Mouse (Mus musculus) olfactory bulb, adult 2 months (tissue): Measurements from ENCODE around the gene Prdm10. TPM values are rescaled to one million over a fixed set of nuclear protein-coding genes. Genes with fewer than 3 reads are reported as not detected.

Source experiments
- H3K27ac ChIP-seq: fragments of 200-500 bp; 2 replicates; pipeline ENCODE4 v1.5.1; 2012; ENCODE audit warnings: low read depth, low read length; ENCODE audit not compliant: insufficient read depth
- H3K4me1 ChIP-seq: fragments of 200-500 bp; 2 replicates; pipeline ENCODE4 v1.6.1; 2012; ENCODE audit warnings: low read length; ENCODE audit not compliant: control insufficient read depth, insufficient read depth
- H3K4me3 ChIP-seq: fragments of 200-500 bp; 2 replicates; pipeline ENCODE4 v1.5.1; 2012; ENCODE audit warnings: mild to moderate bottlenecking, low read depth, low read length, moderate library complexity; ENCODE audit not compliant: insufficient read depth
- CTCF ChIP-seq: fragments of 200-500 bp; IDR thresholded peaks from 2 replicates; pipeline ENCODE4 v1.5.1; 2012; ENCODE audit warnings: low read depth, mild to moderate bottlenecking, low read length, moderate library complexity; ENCODE audit not compliant: insufficient read depth
- POLR2A ChIP-seq: fragments of 200-500 bp; IDR thresholded peaks from 2 replicates; pipeline ENCODE4 v1.6.1; 2012; ENCODE audit warnings: mild to moderate bottlenecking, low read depth, low read length, moderate library complexity; ENCODE audit not compliant: insufficient read depth
- WGBS: fragments of 180-500 bp; shearing (Covaris S2); methylation state at CpG from one replicate; pipeline ENCODE4 v1.1.7; 2018; 5-methylcytosine and 5-hydroxymethylcytosine counted together
- polyA plus RNA-seq: library from polyadenylated mRNA; stranded (reverse); fragments of >200 nt; gene quantifications from 2 replicates; pipeline ENCODE4 v1.2.4, GENCODE M21; 2012; ENCODE audit warnings: low replicate concordance; ENCODE audit not compliant: missing spikeins, insufficient read depth, insufficient read length

Gene Prdm10
- polyA plus RNA-seq, 1 experiment: not detected

- H3K4me3 ChIP-seq: no peak overlapping the region
- 33% methylated on average over 4 of the region's 4 CpGs for WGBS
- TF ChIP-seq CTCF (peak; percentile 80), POLR2A (no peak)
- no peak overlapping the region for H3K27ac ChIP-seq
- peaks cover 5% of the 10 kb centered on the region; the same call in 1 of the 2 replicates for H3K4me1 ChIP-seq
Observed at GRCm38 (mm10) chr9:31400441-31400840, 120.1 kb downstream of the Prdm10 start.

GRCm38 (mm10) chr9:31404311-31404710, 124.0 kb downstream of the Prdm10 start:
- WGBS: 58% methylated on average over 2 of the region's 2 CpGs
- no peak overlapping the region for H3K27ac ChIP-seq
- TF ChIP-seq POLR2A (no peak), CTCF (no peak)
- no peak overlapping the region for H3K4me3 ChIP-seq
- H3K4me1 ChIP-seq: no peaks in the 10 kb centered on the region

- Histone ChIP-seq H3K4me1 (no peaks in the 10 kb centered on the region), H3K4me3 (no peak overlapping the region), H3K27ac (no peak overlapping the region)
- WGBS: 57% methylated on average over 6 of the region's 6 CpGs
- TF ChIP-seq CTCF: peak; percentile 43; the same call in 1 of the 2 replicates
- TF ChIP-seq POLR2A: no peak
Observed at GRCm38 (mm10) chr9:31405217-31405616, 124.9 kb downstream of the Prdm10 start.

GRCm38 (mm10) chr9:31412165-31412564, 131.8 kb downstream of the Prdm10 start:
- WGBS: 95% methylated on average over 4 of the region's 4 CpGs
- no peak for TF ChIP-seq POLR2A
- TF ChIP-seq CTCF: no peak
- Histone ChIP-seq H3K27ac (no peak overlapping the region), H3K4me3 (no peak overlapping the region), H3K4me1 (0 out of 2 replicates have a peak, but pooled peaks cover 3% of the 10 kb centered on the region)

- no peak for TF ChIP-seq CTCF
- TF ChIP-seq POLR2A: no peak
- Histone ChIP-seq H3K4me1 (0 out of 2 replicates have a peak, but pooled peaks cover 3% of the 10 kb centered on the region), H3K4me3 (no peak overlapping the region), H3K27ac (no peak overlapping the region)
- 46% methylated on average over 1 of the region's 1 CpGs for WGBS
Observed at GRCm38 (mm10) chr9:31418821-31419220, 138.5 kb downstream of the Prdm10 start.

GRCm38 (mm10) chr9:31422143-31422542, 141.8 kb downstream of the Prdm10 start:
- TF ChIP-seq CTCF (no peak), POLR2A (no peak)
- H3K27ac ChIP-seq: no peak overlapping the region
- 84% methylated on average over 5 of the region's 5 CpGs for WGBS
- no peak overlapping the region for H3K4me3 ChIP-seq
- H3K4me1 ChIP-seq: no peaks in the 10 kb centered on the region

GRCm38 (mm10) chr9:31428971-31429370, 148.6 kb downstream of the Prdm10 start:
- TF ChIP-seq POLR2A: no peak
- TF ChIP-seq CTCF: no peak
- Histone ChIP-seq H3K4me3 (no peak overlapping the region), H3K27ac (no peak overlapping the region), H3K4me1 (no peaks in the 10 kb centered on the region)
- WGBS: 90% methylated on average over 7 of the region's 7 CpGs

GRCm38 (mm10) chr9:31430011-31430410, 149.7 kb downstream of the Prdm10 start:
- H3K27ac ChIP-seq: no peak overlapping the region
- WGBS: 79% methylated on average over 9 of the region's 9 CpGs
- H3K4me1 ChIP-seq: no peaks in the 10 kb centered on the region
- no peak overlapping the region for H3K4me3 ChIP-seq
- TF ChIP-seq CTCF: no peak
- no peak for TF ChIP-seq POLR2A

Other genes with a start within 250 kb of the Prdm10 start
- gene Zbtb44, start 249.9 kb upstream of the Prdm10 start, polyA plus RNA-seq: not detected in 2 replicates
- not detected in 2 replicates for gene St14, start 148.7 kb upstream of the Prdm10 start, polyA plus RNA-seq
- gene Aplp2, start 68.7 kb upstream of the Prdm10 start, polyA plus RNA-seq: 531 TPM in 1 of 2 replicates, not detected in the other
- gene Nfrkb, start 105.7 kb downstream of the Prdm10 start, polyA plus RNA-seq: not detected in 2 replicates
- not detected in 2 replicates for gene Tmem45b, start 183.9 kb downstream of the Prdm10 start, polyA plus RNA-seq